Mouse (Mus musculus) heart, embryonic 16.5 days (tissue): Measurements from ENCODE around the gene Acer2. TPM values are rescaled to one million over a fixed set of nuclear protein-coding genes. Genes with fewer than 3 reads are reported as not detected.

Experiments
- ATAC-seq: fragments of 200-750 bp; cut with Nextera tagmentation; replicated peaks from 2 replicates; pipeline ENCODE4 v1.8.0; 2017; ENCODE audit warnings: moderate number of reproducible peaks; ENCODE audit not compliant: insufficient read depth, low FRiP score; ENCODE audit errors: extremely low read depth
- H3K27ac ChIP-seq: fragments of 300-500 bp; sonication (generic); 2 replicates; pipeline ENCODE4 v1.5.1; 2014; ENCODE audit warnings: mild to moderate bottlenecking, low read length, control low read depth, moderate library complexity
- H3K27me3 ChIP-seq: fragments of 300-500 bp; sonication (generic); 2 replicates; pipeline ENCODE4 v1.6.1; 2014; ENCODE audit warnings: low read length, mixed read lengths; ENCODE audit not compliant: control insufficient read depth, insufficient read depth
- H3K36me3 ChIP-seq: fragments of 300-500 bp; sonication (generic); 2 replicates; pipeline ENCODE4 v1.6.1; 2014; ENCODE audit not compliant: control insufficient read depth, insufficient read depth
- H3K4me1 ChIP-seq: fragments of 300-500 bp; sonication (generic); 2 replicates; pipeline ENCODE4 v1.6.1; 2014; ENCODE audit warnings: low read length, mixed read lengths; ENCODE audit not compliant: control insufficient read depth, insufficient read depth
- H3K4me2 ChIP-seq: fragments of 300-500 bp; sonication (generic); 2 replicates; pipeline ENCODE4 v1.6.1; 2014; ENCODE audit warnings: low read depth, mild to moderate bottlenecking, control low read depth, low read length
- H3K4me3 ChIP-seq: fragments of 300-500 bp; sonication (generic); 2 replicates; pipeline ENCODE4 v1.5.1; 2014; ENCODE audit warnings: mild to moderate bottlenecking, control low read depth, low read length
- H3K9ac ChIP-seq: fragments of 300-500 bp; sonication (generic); 2 replicates; pipeline ENCODE4 v1.6.1; 2014; ENCODE audit warnings: low read length, control low read depth
- H3K9me3 ChIP-seq: fragments of 300-500 bp; sonication (generic); replicated peaks from 2 replicates; pipeline ENCODE4 v1.6.1; 2016; ENCODE audit warnings: low read length; ENCODE audit not compliant: control insufficient read depth
- WGBS: fragments of 180-500 bp; shearing (Covaris S2); extraction: QIAGEN DNeasy Blood & Tissue Kit; methylation state at CpG from one replicate; pipeline ENCODE4 v1.1.7; 2014; 5-methylcytosine and 5-hydroxymethylcytosine counted together
- polyA plus RNA-seq: library from polyadenylated mRNA; unstranded; fragments of >200 nt; fragmentation: Nextera tagmentation; extraction: Ambion mirVana; gene quantifications from 2 replicates; pipeline ENCODE4 v1.2.1, GENCODE M21; 2015

Acer2 gene
- polyA plus RNA-seq, 1 experiment from 2014 or later: 31.2 TPM

DNA sequence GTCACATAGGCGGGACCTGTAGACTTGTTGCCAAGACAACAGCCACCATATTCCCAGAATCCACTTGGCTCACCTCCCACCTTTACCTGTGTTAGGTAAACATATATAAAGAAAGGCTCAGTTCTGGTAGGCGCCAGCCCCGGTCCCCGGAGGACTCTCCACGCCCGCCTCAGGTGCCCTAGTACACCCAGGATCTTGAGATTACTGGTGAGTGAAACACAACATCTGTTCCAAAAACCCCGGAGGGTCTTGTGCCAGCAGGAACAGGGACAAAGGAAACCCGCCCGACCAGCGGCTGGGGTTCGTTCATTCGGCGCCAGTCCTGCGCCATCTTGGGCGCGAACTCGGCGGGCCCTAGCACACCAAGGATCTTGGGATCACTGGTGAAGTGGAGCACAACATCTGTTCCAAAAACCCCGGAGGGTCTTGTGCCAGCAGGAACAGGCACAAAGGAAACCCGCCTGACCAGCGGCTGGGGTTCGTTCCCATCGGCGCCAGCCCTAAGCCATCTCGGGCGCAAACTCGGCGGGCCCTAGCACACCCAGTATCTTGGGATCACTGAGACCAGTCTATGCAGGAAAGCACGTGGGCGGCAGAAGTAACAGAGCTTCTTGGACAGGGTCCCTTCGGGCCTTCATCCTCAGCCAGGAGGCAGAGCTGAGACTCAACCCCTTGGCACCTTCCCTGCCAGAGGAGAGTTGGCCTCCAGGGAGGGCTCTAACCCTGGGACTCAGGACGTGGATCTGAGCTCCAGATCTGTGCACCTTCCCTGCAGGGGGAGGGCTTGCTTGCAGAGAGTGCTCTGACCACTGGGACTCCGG, 56.6 kb downstream of the Acer2 start:
- WGBS: 13% methylated on average over 33 of the region's 33 CpGs
- peaks cover 2% of the 10 kb centered on the region; the same call in 1 of the 2 replicates for H3K4me1 ChIP-seq
- H3K4me3 ChIP-seq: peak overlapping the region; percentile 60
- no peaks in the 10 kb centered on the region for H3K27me3 ChIP-seq
- ATAC-seq: peak; percentile 56
- no peaks in the 10 kb centered on the region for H3K36me3 ChIP-seq
- peak overlapping the region; percentile 77 for H3K4me2 ChIP-seq
- no peaks in the 10 kb centered on the region for H3K9me3 ChIP-seq
- H3K9ac ChIP-seq: peak overlapping the region; percentile 69
- no peak overlapping the region for H3K27ac ChIP-seq

DNA sequence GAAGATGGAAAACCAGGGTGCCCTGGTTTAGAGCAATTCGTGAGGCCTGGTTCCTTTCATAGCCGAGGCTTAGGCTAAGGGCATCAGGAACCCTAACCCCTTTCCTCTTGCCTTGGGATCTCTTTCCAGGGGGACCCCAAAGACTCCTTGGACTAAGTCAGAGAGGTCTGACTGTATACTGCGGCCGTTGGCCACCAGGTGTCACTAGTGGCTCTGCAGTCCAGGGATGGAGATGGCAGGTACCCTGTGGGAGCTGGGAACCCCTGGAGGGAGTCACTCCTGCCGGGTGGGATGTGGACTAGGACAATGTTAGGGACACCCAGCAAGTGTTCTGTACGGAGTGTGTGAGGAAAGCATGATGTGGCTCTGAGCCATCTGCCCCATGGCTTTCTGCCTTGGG, 58.8 kb downstream of the Acer2 start:
- H3K4me2 ChIP-seq: no peak overlapping the region
- no peaks in the 10 kb centered on the region for H3K36me3 ChIP-seq
- no peak overlapping the region for H3K4me3 ChIP-seq
- H3K9me3 ChIP-seq: no peaks in the 10 kb centered on the region
- 75% methylated on average over 6 of the region's 6 CpGs for WGBS
- H3K27ac ChIP-seq: no peak overlapping the region
- H3K4me1 ChIP-seq: peaks cover 2% of the 10 kb centered on the region; the same call in 1 of the 2 replicates
- H3K9ac ChIP-seq: no peak overlapping the region
- H3K27me3 ChIP-seq: no peaks in the 10 kb centered on the region
- no peak for ATAC-seq

DNA sequence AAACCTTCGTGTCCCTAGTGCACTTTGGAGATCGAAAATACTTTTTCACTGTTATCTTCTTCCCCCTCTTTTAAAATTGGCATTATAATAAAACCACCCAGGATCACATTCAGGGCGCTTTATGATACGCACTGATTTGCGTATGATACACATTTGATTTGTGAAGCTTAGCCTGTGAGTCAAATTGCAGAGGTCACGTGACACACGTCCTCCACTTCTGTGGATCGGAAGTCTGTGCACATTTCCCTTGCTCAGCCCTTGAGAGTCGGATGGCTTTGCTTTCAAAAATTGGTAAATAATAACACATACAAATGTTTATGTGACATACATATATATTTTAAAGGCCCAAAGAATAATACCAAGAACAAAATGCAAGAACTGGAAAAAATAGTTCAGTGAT, 62.0 kb downstream of the Acer2 start:
- ATAC-seq: no peak
- no peaks in the 10 kb centered on the region for H3K36me3 ChIP-seq
- WGBS: 92% methylated on average over 9 of the region's 9 CpGs

DNA sequence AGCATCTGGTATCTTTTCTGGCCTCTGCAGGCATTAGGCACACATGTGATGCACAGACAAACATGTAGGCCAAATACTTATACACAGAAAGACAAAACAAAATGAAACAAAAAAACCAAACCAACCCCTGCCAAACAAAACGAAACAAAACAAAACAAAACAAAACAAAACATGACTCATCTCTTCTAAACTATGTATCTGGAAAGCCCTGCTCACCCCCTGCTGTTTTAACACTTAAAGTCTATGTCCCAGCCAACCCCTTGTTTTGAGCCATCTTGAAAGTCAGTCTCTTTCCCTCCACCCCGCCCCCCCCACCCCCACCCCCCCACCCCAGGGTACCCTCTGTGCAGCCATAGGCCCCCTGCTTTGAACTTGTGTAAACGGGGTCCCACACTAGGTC, 62.5 kb downstream of the Acer2 start:
- 70% methylated on average over 3 of the region's 3 CpGs for WGBS
- H3K27ac ChIP-seq: no peak overlapping the region
- no peak for ATAC-seq

More for the DNA sequence above, 62.0 kb downstream of the Acer2 start:
- peaks cover under 1% of the 10 kb centered on the region; the same call in 1 of the 2 replicates for H3K4me1 ChIP-seq
- no peaks in the 10 kb centered on the region for H3K9me3 ChIP-seq
- H3K9ac ChIP-seq: no peak overlapping the region
- H3K27ac ChIP-seq: no peak overlapping the region
- H3K27me3 ChIP-seq: no peaks in the 10 kb centered on the region
- no peak overlapping the region for H3K4me3 ChIP-seq
- H3K4me2 ChIP-seq: no peak overlapping the region

DNA sequence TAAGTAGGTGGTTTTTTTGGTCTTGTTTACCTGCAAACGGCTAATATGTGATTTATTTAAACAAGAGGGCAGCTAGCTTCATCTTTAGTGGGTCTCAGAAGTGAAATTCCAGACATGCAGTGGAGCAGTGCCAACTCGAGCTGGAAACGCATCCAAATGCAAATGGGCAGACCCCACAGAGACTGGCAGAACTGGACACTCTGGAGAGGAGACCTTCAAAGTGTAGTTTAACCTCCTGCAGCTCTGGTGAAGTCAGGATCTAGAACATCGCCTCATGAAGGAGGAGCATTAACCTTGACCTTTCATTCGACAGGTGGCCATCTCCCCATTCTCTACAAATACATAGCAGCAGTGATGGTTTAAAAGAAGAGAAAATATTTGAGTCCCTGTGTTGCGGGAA, 68.5 kb downstream of the Acer2 start:
- H3K27ac ChIP-seq: no peak overlapping the region
- no peak overlapping the region for H3K4me3 ChIP-seq
- H3K9ac ChIP-seq: no peak overlapping the region
- ATAC-seq: no peak
- WGBS: 79% methylated on average over 6 of the region's 6 CpGs
- H3K9me3 ChIP-seq: no peaks in the 10 kb centered on the region
- no peaks in the 10 kb centered on the region for H3K36me3 ChIP-seq
- H3K4me2 ChIP-seq: no peak overlapping the region
- H3K4me1 ChIP-seq: no peaks in the 10 kb centered on the region
- no peaks in the 10 kb centered on the region for H3K27me3 ChIP-seq

More for the DNA sequence above, 62.5 kb downstream of the Acer2 start:
- Histone ChIP-seq H3K4me2 (no peak overlapping the region), H3K27me3 (no peaks in the 10 kb centered on the region), H3K9me3 (no peaks in the 10 kb centered on the region), H3K9ac (no peak overlapping the region), H3K4me3 (no peak overlapping the region), H3K36me3 (no peaks in the 10 kb centered on the region), H3K4me1 (no peaks in the 10 kb centered on the region)

DNA sequence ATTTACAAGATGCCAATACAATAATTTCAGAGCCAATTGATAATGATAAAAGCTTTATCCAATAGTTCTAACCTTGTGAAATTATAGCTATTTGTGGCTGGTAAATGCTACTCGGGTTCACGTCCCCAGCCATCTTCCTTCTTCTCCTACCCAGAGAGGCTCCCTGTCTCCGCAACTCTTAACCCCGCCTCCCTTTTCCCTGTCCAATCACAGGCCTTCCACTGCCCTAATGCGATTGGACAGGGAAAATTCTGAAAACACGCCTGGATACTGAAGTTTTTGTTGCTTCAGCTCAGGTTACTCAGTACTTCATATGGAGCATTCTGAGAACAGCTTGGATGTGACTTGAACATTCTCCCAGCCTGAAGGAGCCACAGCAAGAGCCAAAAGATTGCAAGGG, 69.1 kb downstream of the Acer2 start:
- Histone ChIP-seq H3K27me3 (no peaks in the 10 kb centered on the region), H3K9me3 (no peaks in the 10 kb centered on the region), H3K9ac (no peak overlapping the region), H3K4me3 (no peak overlapping the region), H3K27ac (no peak overlapping the region), H3K4me1 (no peaks in the 10 kb centered on the region), H3K36me3 (no peaks in the 10 kb centered on the region), H3K4me2 (no peak overlapping the region)
- WGBS: 66% methylated on average over 6 of the region's 6 CpGs
- ATAC-seq: no peak

DNA sequence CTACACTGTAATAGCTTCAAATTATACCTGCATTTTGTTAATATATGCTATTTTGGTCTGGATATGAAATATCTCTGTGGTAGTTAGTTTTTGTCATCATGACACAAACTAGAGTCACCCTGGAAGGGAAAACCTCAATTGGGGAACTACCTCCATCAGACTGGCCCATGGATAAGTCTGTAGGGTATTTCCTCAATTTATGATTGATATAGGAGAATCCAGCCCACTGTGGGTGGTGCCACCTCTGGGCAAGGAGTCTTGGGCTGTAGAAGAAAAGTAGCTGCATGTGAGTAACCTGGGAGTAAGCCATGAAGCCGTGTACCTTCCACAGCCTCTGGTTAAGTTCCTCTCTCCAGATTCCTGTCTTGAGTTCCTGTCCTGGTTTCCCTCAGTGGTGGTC, 74.6 kb downstream of the Acer2 start:
- Histone ChIP-seq H3K4me3 (no peak overlapping the region), H3K9me3 (no peaks in the 10 kb centered on the region), H3K27me3 (no peaks in the 10 kb centered on the region), H3K27ac (no peak overlapping the region), H3K4me1 (no peaks in the 10 kb centered on the region), H3K4me2 (no peak overlapping the region), H3K9ac (no peak overlapping the region), H3K36me3 (no peaks in the 10 kb centered on the region)
- WGBS: 76% methylated on average over 1 of the region's 1 CpGs
- no peak for ATAC-seq

DNA sequence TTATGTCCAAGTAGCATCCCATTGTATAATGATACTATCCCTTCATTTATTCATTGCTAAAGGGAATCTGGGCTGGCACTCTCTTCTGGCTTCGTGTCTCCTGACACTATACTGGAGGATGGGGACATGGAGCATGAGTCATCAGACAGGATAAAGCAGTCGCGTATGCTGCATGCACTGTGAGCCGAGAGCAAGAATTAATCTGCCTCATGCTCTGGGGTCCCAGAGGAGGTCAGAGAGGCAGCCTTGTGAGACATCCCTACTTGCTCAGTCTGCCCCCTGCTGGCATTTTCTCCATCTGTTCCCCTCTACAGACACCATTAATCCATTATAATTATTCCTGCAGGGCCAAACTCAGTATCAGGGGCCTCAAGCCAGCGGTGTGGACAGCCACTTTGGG, 79.3 kb downstream of the Acer2 start:
- WGBS: 41% methylated on average over 5 of the region's 5 CpGs
- H3K27ac ChIP-seq: no peak overlapping the region

DNA sequence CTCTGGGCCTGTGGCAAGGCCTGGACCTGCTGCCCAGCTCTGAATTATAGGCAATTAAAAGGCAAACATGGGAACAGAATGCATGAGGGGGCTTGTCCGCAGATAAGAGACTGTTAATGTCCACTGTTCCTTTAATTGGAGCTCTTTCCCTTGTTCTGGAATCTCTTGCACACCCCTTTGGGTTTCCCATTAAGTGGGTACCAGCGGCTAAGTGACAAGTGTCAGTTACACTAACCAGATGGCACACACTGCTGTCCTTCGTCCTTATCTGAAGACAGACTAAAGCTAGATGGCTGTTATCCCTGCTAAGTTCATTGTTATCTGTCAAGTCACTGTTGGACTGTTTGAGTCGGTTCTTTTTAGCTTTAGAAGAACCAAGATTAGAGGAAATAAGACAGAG, 81.3 kb downstream of the Acer2 start:
- H3K27ac ChIP-seq: no peak overlapping the region; the same call in 1 of the 2 replicates
- peak; percentile 60; the same call in 1 of the 2 replicates for ATAC-seq
- no peak overlapping the region for H3K4me2 ChIP-seq
- no peaks in the 10 kb centered on the region for H3K27me3 ChIP-seq
- no peak overlapping the region for H3K9ac ChIP-seq
- no peak overlapping the region for H3K4me3 ChIP-seq
- no peaks in the 10 kb centered on the region for H3K9me3 ChIP-seq
- no peaks in the 10 kb centered on the region for H3K36me3 ChIP-seq
- H3K4me1 ChIP-seq: peaks cover 10% of the 10 kb centered on the region
- 23% methylated on average over 4 of the region's 4 CpGs for WGBS

More for the DNA sequence above, 79.3 kb downstream of the Acer2 start:
- H3K9me3 ChIP-seq: no peaks in the 10 kb centered on the region
- H3K9ac ChIP-seq: no peak overlapping the region
- peak; percentile 50; the same call in 1 of the 2 replicates for ATAC-seq
- H3K4me1 ChIP-seq: peaks cover 10% of the 10 kb centered on the region
- no peak overlapping the region for H3K4me3 ChIP-seq
- no peaks in the 10 kb centered on the region for H3K27me3 ChIP-seq
- no peaks in the 10 kb centered on the region for H3K36me3 ChIP-seq
- no peak overlapping the region for H3K4me2 ChIP-seq
